Mouse (Mus musculus) megakaryocyte, embryonic 14.5 days (primary cell): ENCODE data around the gene Wdr60.

Experiments
- FLI1 ChIP-seq: IDR thresholded peaks from 2 replicates; pipeline ENCODE4 v1.6.1; 2012; ENCODE audit warnings: low read length, inconsistent platforms, mixed read lengths
- GATA1 ChIP-seq: IDR thresholded peaks from 3 replicates; pipeline ENCODE4 v1.6.1; 2012; ENCODE audit warnings: mixed read lengths, low read length, inconsistent platforms, borderline replicate concordance

GRCm38 (mm10) chr12:116307870-116308269 is 45.0 kb upstream of the Wdr60 start:
- TF ChIP-seq GATA1 (no peak), FLI1 (no peak)
